Mouse (Mus musculus) spleen, postnatal 36 days (tissue): ENCODE measurements around the gene Olfr923.
"Not testable (repeated sequence)": the region's sequence is repeated elsewhere in the genome, so short reads cannot be mapped to it uniquely, and the experiment has no call there.

ENCODE experiments used
- DNase-seq, 2 experiments: peaks; one replicate each; pipeline ENCODE4 v3.0.0; 2022; ENCODE audit warnings: low spot score in 2 of 2, mixed read lengths in 1 of 2

Gene Olfr923

GRCm38 (mm10) chr9:38826245-38826644 lies at the start of gene Olfr923:
Olfr923 (plus strand) TSS chr9:38826545.
- no peak for DNase-seq

- DNase-seq: no peak
These were observed 33.7 kb upstream of the Olfr923 start for GRCm38 (mm10) chr9:38792689-38793088.

GRCm38 (mm10) chr9:38805696-38806095 lies 20.6 kb upstream of the Olfr923 start:
- no peak for DNase-seq

GRCm38 (mm10) chr9:38814314-38814713 lies 12.0 kb upstream of the Olfr923 start, which contains the start of gene Olfr922:
Olfr922 (plus strand) TSS chr9:38814614.
- DNase-seq: no peak

- DNase-seq: no peak
These were observed 10.8 kb upstream of the Olfr923 start for GRCm38 (mm10) chr9:38815458-38815986.

GRCm38 (mm10) chr9:38833027-38833426 lies 6.7 kb downstream of the Olfr923 start:
- no peak for DNase-seq

GRCm38 (mm10) chr9:38844149-38844548 lies 17.8 kb downstream of the Olfr923 start, which contains the start of gene Olfr924:
Olfr924 (plus strand) TSS chr9:38844449.
- no peak for DNase-seq

GRCm38 (mm10) chr9:38854760-38855159 lies 28.4 kb downstream of the Olfr923 start, which contains the start of gene Olfr26:
Olfr26 (plus strand) TSS chr9:38855060.
- no peak for DNase-seq

GRCm38 (mm10) chr9:38874880-38875279 lies 48.5 kb downstream of the Olfr923 start:
- DNase-seq: not testable (repeated sequence)

GRCm38 (mm10) chr9:38876826-38877225 lies 50.5 kb downstream of the Olfr923 start, which contains the start of gene Olfr926:
Olfr926 (plus strand) TSS chr9:38877126.
- DNase-seq: no peak
